Mouse (Mus musculus) MEL (cell line): ENCODE measurements at regions not wholly inside any gene's neighbourhood (a gene's known extent, or its start where the extent isn't known, plus 50 kb on each side); places are given as distances from the start of the nearest gene placed in this dataset.

Experiments
- DNase-seq: peaks from one replicate; pipeline ENCODE4 v3.0.0; 2011; ENCODE audit warnings: low read depth, low spot score
- H3K27ac ChIP-seq: 2 replicates; pipeline ENCODE4 v1.5.1; 2012; ENCODE audit warnings: low read depth, mild to moderate bottlenecking, control low read depth, low read length, moderate library complexity; ENCODE audit not compliant: control insufficient read depth
- H3K27me3 ChIP-seq, 2 experiments: fragments of 150-350 bp in 1 of 2; sonication (generic) in 1 of 2; 2 replicates each; pipeline ENCODE4 v1.6.1; 2012; ENCODE audit warnings: low read length in 2 of 2, mild to moderate bottlenecking in 2 of 2, improper control_type of control experiment in 1 of 2, moderate library complexity in 1 of 2; ENCODE audit not compliant: insufficient read depth in 2 of 2, control insufficient read depth in 1 of 2
- H3K36me3 ChIP-seq, 2 experiments: 2 replicates each; pipeline ENCODE4 v1.6.1; 2012 to 2014; ENCODE audit warnings: low read length in 2 of 2, improper control_type of control experiment in 1 of 2, inconsistent platforms in 1 of 2, mild to moderate bottlenecking in 1 of 2; ENCODE audit not compliant: insufficient read depth in 2 of 2, control insufficient read depth in 1 of 2
- H3K4me1 ChIP-seq, 2 experiments: fragments of 150-350 bp in 1 of 2; sonication (generic) in 1 of 2; 2 replicates each; pipeline ENCODE4 v1.6.1; 2012; ENCODE audit warnings: low read length in 2 of 2, improper control_type of control experiment in 1 of 2, mild to moderate bottlenecking in 1 of 2; ENCODE audit not compliant: insufficient read depth in 2 of 2, control insufficient read depth in 1 of 2
- H3K4me3 ChIP-seq, 2 experiments: fragments of 150-350 bp in 1 of 2; sonication (generic) in 1 of 2; 2 replicates each; pipeline ENCODE4 v1.5.1; 2012; ENCODE audit warnings: low read depth in 2 of 2, low read length in 2 of 2, mild to moderate bottlenecking in 2 of 2, moderate library complexity in 2 of 2, control low read depth in 1 of 2, improper control_type of control experiment in 1 of 2; ENCODE audit not compliant: control insufficient read depth in 1 of 2, insufficient read depth in 1 of 2
- H3K79me2 ChIP-seq: 2 replicates; pipeline ENCODE4 v1.6.1; 2012; ENCODE audit warnings: mild to moderate bottlenecking, low read length, moderate library complexity; ENCODE audit not compliant: control insufficient read depth, poor library complexity, insufficient read depth
- H3K9ac ChIP-seq: 2 replicates; pipeline ENCODE4 v1.6.1; 2012; ENCODE audit warnings: low read depth, mild to moderate bottlenecking, control low read depth, low read length, moderate library complexity; ENCODE audit not compliant: control insufficient read depth, poor library complexity, severe bottlenecking
- H3K9me3 ChIP-seq: fragments of 150-350 bp; sonication (generic); replicated peaks from 2 replicates; pipeline ENCODE4 v1.6.1; 2012; ENCODE audit warnings: mild to moderate bottlenecking, low read length, improper control_type of control experiment, moderate library complexity; ENCODE audit not compliant: insufficient read depth
- E2F4 ChIP-seq: IDR thresholded peaks from 2 replicates; pipeline ENCODE4 v1.6.1; 2011; ENCODE audit warnings: low read depth, low read length, improper control_type of control experiment, borderline replicate concordance
- ELF1 ChIP-seq: IDR thresholded peaks from 2 replicates; pipeline ENCODE4 v1.6.1; 2014; ENCODE audit warnings: low read depth, mild to moderate bottlenecking, inconsistent platforms, low read length, improper control_type of control experiment, moderate library complexity
- ETS1 ChIP-seq: IDR thresholded peaks from 2 replicates; pipeline ENCODE4 v1.6.1; 2012; ENCODE audit warnings: low read depth, mild to moderate bottlenecking, inconsistent platforms, low read length, improper control_type of control experiment, moderate library complexity
- GABPA ChIP-seq: IDR thresholded peaks from 2 replicates; pipeline ENCODE4 v1.6.1; 2012; ENCODE audit warnings: low read depth, mild to moderate bottlenecking, inconsistent platforms, low read length, improper control_type of control experiment, moderate library complexity
- JUND ChIP-seq: IDR thresholded peaks from 2 replicates; pipeline ENCODE4 v1.6.1; 2011; ENCODE audit warnings: low read depth, mild to moderate bottlenecking, improper control_type of control experiment, low read length
- MAX ChIP-seq: IDR thresholded peaks from 2 replicates; pipeline ENCODE4 v1.6.1; 2011; ENCODE audit warnings: low read length, improper control_type of control experiment
- MEF2A ChIP-seq: IDR thresholded peaks from 2 replicates; pipeline ENCODE4 v1.6.1; 2014; ENCODE audit warnings: low read depth, mild to moderate bottlenecking, inconsistent platforms, low read length, improper control_type of control experiment; ENCODE audit not compliant: poor library complexity, insufficient replicate concordance, severe bottlenecking; ENCODE audit errors: extremely low read depth
- MYC ChIP-seq: IDR thresholded peaks from 2 replicates; pipeline ENCODE4 v1.6.1; 2011; ENCODE audit warnings: low read depth, mild to moderate bottlenecking, low read length, improper control_type of control experiment, moderate library complexity
- NELFE ChIP-seq: IDR thresholded peaks from 2 replicates; pipeline ENCODE4 v1.6.1; 2011; ENCODE audit warnings: low read depth, low read length, improper control_type of control experiment
- RAD21 ChIP-seq: IDR thresholded peaks from 2 replicates; pipeline ENCODE4 v1.6.1; 2011; ENCODE audit warnings: mild to moderate bottlenecking, low read depth, low read length, improper control_type of control experiment
- SMC3 ChIP-seq: IDR thresholded peaks from 2 replicates; pipeline ENCODE4 v1.6.1; 2011; ENCODE audit warnings: low read depth, low read length, improper control_type of control experiment
- TBP ChIP-seq: IDR thresholded peaks from 2 replicates; pipeline ENCODE4 v1.8.0; 2011; ENCODE audit warnings: low read depth, low read length, improper control_type of control experiment
- USF2 ChIP-seq, 2 experiments: IDR thresholded peaks; 2 replicates each; pipeline ENCODE4 v1.6.1; 2011 to 2012; ENCODE audit warnings: improper control_type of control experiment in 2 of 2, low read length in 2 of 2, borderline replicate concordance in 1 of 2, inconsistent platforms in 1 of 2, low read depth in 1 of 2, mild to moderate bottlenecking in 1 of 2; ENCODE audit not compliant: insufficient read depth in 1 of 2
- ZNF384 ChIP-seq: IDR thresholded peaks from 2 replicates; pipeline ENCODE4 v1.6.1; 2012; ENCODE audit warnings: low read depth, mild to moderate bottlenecking, inconsistent platforms, low read length, improper control_type of control experiment

- Histone ChIP-seq H3K9me3 (no peaks in the 10 kb centered on the region), H3K9ac (no peak overlapping the region), H3K27ac (no peak overlapping the region), H3K36me3 (no peaks in the 10 kb centered on the region), H3K79me2 (no peaks in the 10 kb centered on the region), H3K4me3 (no peak overlapping the region), H3K27me3 (no peaks in the 10 kb centered on the region), H3K4me1 (no peaks in the 10 kb centered on the region)
- DNase-seq: no peak
- TF ChIP-seq GABPA (no peak), NELFE (no peak), USF2 (IDR thresholded peaks at IDR 0.05; ENCODE audit: borderline replicate concordance in 1 of 2, insufficient read depth in 1 of 2, low read depth in 1 of 2, low read length in 2 of 2) (no peak), ETS1 (no peak), RAD21 (no peak), JUND (no peak), E2F4 (no peak), MEF2A (no peak), TBP (no peak), MAX (no peak), ZNF384 (no peak), ELF1 (no peak), MYC (no peak)
Observed at GRCm38 (mm10) chr1:88813200-88813599, 111.2 kb upstream of the Arl4c start.

DNA sequence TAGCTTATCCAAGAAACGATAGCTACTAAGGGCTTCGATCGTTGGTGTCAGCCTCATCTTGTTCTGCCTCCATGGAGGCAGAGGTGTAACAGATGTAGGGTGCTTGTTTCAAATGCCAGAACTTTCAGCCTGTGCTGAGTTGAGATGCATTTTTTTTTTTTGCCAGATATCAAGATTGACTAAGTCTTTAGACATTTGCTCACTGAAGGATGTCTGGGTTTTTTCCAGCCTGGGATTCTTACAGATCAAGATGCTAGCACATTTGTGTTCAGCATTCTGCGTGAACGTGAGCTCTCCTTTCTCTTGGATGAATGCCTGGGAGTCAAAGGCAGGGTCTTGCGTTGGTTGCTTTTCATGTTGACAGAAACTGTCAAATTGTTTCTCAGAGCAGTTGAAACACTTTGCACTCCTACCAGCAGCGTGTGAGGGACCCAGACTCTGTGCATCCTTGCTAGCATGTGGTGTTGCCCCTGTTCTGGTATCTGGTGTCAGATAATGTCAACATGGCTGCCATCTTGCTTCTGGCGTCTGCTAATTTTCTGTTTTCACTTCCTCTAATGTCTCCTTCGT, 114.4 kb upstream of the Arl4c start:
- Histone ChIP-seq H3K27me3 (no peaks in the 10 kb centered on the region), H3K36me3 (no peaks in the 10 kb centered on the region), H3K9me3 (no peaks in the 10 kb centered on the region), H3K4me3 (no peak overlapping the region), H3K9ac (no peak overlapping the region), H3K27ac (no peak overlapping the region), H3K79me2 (no peaks in the 10 kb centered on the region), H3K4me1 (no peaks in the 10 kb centered on the region)
- TF ChIP-seq RAD21: no peak
- no peak for TF ChIP-seq USF2 (IDR thresholded peaks at IDR 0.05; ENCODE audit: borderline replicate concordance in 1 of 2, insufficient read depth in 1 of 2, low read depth in 1 of 2, low read length in 2 of 2)
- no peak for DNase-seq

- no peaks in the 10 kb centered on the region for H3K36me3 ChIP-seq
- H3K27ac ChIP-seq: no peak overlapping the region
Observed at GRCm38 (mm10) chr1:88825215-88825614, 123.2 kb upstream of the Arl4c start.

More at GRCm38 (mm10) chr1:88825215-88825614, 123.2 kb upstream of the Arl4c start:
- Histone ChIP-seq H3K4me3 (no peak overlapping the region), H3K4me1 (no peaks in the 10 kb centered on the region), H3K9me3 (no peaks in the 10 kb centered on the region), H3K9ac (no peak overlapping the region), H3K79me2 (no peaks in the 10 kb centered on the region), H3K27me3 (no peaks in the 10 kb centered on the region; a peak in 1 of 4 replicates)
- DNase-seq: no peak
- no peak for TF ChIP-seq SMC3
